Mouse (Mus musculus): ENCODE measurements around the gene Rap1b.

Gene Rap1b

GRCm38 (mm10) chr10:117858241-117858640 is 12.4 kb upstream of the Rap1b start:
- DNase-seq (ENCODE audit: low read depth, low spot score) = no peak

DNA sequence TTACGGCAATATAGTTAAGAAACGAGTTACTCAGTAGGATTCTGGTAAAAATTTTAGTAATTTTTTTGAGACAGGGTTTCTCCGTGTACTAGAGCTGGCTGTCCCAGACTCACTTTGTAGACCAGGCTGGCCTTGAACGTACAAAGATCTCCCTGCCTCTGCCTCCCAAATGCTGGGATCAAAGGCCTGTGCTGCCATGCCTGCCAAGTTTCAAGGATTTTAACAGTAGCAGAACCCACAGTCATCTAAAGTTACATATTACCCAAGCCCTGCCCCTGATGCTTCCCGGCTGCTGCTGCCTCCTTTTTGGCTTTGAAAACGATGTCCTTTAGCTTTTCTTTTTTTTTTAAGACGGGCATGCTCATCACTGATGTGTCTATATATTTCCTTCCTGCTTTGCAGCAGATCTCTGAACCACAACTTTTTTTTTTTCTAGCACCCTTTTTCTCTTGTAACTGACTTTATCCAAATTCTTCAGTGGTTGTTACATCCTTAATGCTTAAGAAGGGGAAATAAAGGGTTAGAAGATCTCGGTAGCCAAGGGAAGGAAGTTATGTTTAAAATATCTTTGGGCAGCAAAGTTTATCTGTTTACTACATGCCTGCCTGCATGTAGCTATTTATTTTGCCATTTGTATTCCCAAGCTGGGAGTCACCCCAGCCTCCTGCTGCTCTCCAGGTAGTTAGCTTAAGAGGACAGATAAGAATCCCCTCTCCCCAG is 10.3 kb upstream of the Rap1b start:
- DNase-seq (ENCODE audit: low read depth, low spot score) = no peak

- DNase-seq (ENCODE audit: low read depth, low spot score) = peak; percentile 70
Observed at GRCm38 (mm10) chr10:117852648-117853192, 6.9 kb upstream of the Rap1b start.

DNA sequence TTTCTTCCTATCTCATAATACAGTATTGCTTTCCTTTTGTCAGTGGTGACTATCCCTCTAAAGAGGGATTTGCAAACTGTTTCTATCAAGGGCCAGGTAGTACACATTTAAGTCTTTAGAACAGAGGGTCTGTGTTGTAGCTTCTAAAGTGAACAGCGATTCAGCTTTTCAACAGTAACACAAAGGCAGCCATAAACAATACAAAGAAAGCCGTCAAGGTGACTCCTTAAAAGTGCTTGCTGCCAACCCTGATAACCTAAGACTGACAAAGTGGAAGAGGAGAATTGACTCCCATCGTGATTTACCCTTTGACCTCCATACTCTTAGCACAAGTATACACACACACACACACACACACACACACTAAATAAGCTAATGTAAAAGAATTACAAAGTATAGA is 3.1 kb upstream of the Rap1b start:
- peak; percentile 78 for DNase-seq (ENCODE audit: low read depth, low spot score)

DNA sequence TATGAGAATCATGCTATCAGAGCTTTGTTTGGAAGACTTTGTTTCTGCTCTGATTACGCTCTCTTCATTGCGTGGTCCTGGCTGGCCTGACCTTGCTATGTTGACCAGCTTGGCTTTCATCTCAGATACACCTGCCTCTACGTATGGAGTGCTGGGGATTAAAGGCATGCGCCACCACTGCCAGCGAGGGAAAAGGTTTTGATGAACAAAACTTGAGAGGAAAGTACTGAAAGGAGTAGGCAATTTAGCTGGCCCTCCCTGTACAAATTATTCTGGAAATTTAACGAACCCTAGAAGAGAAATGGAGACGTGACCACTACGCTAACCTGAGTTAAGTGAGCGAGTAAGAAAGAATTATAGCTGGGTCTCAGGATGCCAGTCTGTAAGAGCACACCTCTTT is 961 bp upstream of the Rap1b start:
- no peak for DNase-seq (ENCODE audit: low read depth, low spot score)

DNA sequence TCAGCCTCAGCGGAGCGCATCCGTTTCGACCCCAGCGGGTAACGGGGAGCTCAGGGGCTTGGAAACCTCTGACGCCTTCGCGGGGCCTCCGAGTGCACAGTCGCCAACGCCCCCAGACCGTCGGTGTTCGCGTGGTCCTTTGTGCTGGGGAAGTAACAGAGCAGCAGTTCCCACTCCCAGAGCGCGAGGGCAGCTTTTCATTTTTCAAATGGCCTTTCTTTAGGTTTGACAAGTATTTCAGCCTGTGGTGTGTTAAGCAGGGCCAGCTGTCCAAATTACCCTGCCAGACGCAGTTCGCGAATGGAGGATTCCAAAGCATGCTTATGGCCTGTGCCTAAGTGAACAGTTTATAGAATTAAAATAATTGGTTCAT is 411 bp upstream of the Rap1b start:
- DNase-seq (ENCODE audit: low read depth, low spot score) = no peak

DNA sequence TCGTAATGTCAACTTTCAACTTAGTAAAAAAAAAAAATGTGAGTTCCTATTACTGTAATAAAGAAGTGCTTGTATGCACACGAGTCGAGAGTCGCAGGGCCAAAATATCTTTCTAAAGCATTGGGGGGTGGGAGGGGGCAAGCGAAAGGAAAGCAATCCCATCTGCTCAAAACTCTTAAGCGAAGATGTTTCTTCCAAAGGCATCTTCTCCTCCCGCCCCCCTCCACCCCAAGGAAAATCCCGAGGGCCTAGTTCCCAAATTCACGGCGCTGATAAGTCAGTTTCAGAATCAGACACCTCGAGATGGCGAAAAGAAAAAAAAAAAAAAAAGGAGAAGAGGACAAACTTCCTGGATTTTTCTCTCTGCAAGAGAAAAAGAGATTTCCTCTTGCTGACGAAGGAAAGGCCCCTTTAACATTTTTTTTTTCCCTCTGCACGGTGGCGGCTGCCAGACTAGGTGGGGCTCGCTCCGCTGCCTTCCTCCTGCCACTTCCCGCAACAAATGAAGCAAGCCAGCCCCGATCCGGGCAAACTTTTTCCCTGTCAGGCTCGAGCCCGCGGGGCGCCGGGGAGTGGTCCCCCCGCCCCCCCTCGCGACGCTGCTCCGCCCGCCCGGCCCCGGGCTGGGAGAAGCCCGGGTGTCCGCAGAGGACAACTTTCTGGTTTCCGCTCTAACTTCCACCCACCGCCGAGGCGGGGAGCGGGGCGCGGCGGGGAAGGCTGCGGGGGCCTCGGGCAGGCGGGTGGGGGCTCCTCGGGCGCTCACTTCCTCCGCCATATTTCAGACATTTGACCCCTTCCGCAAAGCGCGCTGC is 846 bp downstream of the Rap1b start:
- peak; percentile 76 for DNase-seq (ENCODE audit: low read depth, low spot score)

DNA sequence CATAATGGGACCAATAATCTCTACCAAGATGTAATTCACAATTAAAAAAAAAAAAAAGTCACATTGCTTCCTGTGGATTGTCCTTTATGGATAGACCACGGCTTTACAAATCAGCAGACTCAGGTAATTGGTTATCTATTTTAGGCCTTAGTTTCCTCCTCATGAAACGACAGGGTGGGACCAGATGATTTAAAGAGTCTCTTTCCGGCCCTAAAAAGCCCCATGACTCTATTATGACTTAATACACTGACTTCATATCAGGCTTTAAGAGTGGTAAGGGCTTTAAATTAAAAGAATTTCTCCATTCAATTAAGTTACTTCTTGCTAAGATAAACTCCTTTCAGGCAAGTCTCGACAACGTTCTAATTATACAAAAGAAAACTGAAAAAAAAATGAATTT is 1.6 kb downstream of the Rap1b start:
- no peak for DNase-seq (ENCODE audit: low read depth, low spot score)

DNA sequence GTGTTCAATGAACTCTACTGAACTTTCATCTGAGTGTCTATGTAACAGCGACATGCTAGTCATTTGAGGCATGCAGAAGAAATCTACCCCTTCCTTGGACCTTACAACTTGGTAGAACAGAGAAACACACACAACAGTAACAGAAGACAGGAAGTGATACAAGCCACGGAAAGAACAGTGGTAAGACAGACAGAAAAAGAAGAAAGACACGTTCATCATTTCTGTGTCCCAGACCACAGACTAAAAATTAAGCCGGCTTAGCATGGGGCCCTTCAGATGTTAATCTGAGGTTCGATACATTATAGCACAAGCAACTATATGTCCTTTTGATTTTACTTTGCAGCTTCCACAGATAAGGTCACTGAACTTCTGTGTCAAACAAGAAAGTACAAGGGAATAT is 2.1 kb downstream of the Rap1b start:
- DNase-seq (ENCODE audit: low read depth, low spot score) = no peak

GRCm38 (mm10) chr10:117841765-117842164 is 4.1 kb downstream of the Rap1b start:
- DNase-seq (ENCODE audit: low read depth, low spot score) = no peak

GRCm38 (mm10) chr10:117840431-117840995 is 5.3 kb downstream of the Rap1b start:
- DNase-seq (ENCODE audit: low read depth, low spot score) = no peak

- DNase-seq (ENCODE audit: low read depth, low spot score) = no peak
Observed at GRCm38 (mm10) chr10:117839737-117840136, 6.1 kb downstream of the Rap1b start.

DNA sequence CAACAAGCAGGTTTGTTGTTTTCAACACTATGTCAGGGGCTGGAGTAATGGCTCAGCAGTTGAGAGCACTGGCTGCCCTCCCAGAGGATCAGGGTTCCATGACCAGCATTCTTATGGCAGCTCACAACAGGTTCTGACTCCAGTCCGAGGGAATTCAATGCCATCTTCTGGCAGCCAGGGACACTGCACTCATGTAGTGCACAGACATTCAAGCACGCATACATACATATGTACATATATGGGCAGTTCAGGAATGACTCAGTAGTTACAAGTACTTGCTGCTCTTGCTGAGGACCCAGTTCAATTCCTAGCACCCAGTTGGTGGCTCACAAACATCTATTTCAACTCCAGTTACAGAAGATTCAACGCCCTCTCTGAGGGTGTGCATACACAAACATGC is 6.9 kb downstream of the Rap1b start:
- peak; percentile 88 for DNase-seq (ENCODE audit: low read depth, low spot score)

- peak; percentile 19 for DNase-seq (ENCODE audit: low read depth, low spot score)
Observed at GRCm38 (mm10) chr10:117836354-117836753, 9.5 kb downstream of the Rap1b start.

DNA sequence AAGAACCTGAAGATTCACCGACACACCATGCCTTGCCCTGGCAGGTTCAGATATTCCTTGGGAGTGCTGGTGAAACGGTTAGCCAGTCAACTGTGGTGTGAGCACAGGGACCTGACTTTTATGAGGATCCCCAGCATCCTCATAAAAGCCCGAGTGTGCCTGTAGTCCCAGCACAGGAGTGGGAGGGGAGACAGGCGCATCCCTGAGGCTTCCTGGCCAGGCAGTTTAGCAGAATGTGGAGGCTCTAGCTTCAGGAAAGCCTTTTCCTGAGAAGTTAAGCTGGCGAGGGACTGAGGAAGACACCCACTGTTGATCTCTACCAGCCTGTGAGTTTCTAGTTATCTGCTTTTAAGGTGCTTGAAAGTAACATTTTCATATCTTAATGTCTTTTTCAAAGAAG is 10.4 kb downstream of the Rap1b start:
- DNase-seq (ENCODE audit: low read depth, low spot score) = no peak

DNA sequence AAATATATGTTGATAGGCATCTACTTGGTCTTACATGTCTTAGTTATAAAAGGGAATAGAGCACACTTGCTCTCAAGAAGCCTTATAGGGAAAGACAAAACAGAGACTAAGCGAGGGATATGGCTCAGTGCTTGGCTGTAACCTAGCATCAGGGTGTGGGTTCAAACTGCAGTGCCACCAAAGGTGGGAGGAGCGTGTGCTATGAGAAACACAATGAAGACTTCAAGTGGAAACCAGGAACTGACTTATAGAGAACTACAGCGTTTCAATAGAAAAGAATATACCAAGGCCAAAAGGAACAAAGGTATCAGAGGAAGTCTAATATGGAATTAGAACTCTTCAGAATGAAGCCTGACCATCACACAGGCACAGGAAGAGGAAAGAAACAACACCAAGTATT is 15.0 kb downstream of the Rap1b start:
- no peak for DNase-seq (ENCODE audit: low read depth, low spot score)

DNA sequence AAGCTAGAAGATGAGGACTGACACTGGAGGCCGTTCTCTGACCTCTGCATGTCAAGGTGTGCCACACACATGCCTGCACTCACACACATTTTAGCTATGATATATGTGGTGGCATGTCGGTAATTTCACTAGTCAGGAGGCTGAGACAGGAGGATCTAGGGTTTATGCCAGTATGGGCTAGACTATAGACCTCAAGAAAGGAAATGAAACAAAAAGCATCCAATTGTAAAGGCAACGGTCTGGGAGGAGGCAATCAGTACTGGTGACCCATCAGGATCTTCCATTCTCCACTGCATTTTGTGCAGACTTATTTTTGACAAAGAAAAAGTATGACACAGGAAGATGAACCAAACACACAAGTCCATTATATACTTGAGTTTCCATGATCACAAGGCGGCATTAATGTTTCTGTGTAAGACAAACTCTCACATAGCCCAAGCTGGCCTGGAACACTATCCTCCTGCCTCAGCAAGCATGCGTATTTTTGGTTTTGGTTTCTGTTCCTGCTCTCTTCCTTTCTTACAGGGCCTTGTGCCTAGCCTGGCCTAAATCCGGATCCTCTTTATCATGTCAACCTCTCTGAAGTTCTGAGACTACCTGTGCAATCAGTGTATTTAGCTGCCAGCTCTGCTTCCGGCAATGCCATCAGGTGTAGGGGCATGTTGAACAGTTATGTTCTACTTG is 16.2 kb downstream of the Rap1b start:
- no peak for DNase-seq (ENCODE audit: low read depth, low spot score)

- DNase-seq (ENCODE audit: low read depth, low spot score) = no peak
Observed at GRCm38 (mm10) chr10:117829022-117829421, 16.8 kb downstream of the Rap1b start.

GRCm38 (mm10) chr10:117828536-117828935 is 17.3 kb downstream of the Rap1b start:
- no peak for DNase-seq (ENCODE audit: low read depth, low spot score)

DNA sequence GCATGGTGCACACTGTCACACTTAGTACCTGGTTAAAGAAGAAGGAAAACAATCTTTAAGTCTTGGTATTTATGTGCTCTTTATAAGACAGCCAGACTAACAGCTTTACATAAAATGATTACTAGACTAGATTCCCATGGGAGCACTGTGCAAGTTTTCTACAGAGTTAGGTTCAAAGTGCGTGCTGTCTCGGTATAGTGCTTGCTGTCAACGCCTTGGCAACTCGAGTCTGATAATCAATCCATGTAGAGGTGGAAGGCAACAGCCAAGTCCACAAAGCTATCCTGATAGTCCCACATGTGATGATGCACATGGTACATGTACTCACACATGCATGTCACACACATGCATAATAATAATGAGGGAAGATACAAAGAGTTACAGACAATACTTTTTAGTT is 21.2 kb downstream of the Rap1b start:
- DNase-seq (ENCODE audit: low read depth, low spot score) = no peak

DNA sequence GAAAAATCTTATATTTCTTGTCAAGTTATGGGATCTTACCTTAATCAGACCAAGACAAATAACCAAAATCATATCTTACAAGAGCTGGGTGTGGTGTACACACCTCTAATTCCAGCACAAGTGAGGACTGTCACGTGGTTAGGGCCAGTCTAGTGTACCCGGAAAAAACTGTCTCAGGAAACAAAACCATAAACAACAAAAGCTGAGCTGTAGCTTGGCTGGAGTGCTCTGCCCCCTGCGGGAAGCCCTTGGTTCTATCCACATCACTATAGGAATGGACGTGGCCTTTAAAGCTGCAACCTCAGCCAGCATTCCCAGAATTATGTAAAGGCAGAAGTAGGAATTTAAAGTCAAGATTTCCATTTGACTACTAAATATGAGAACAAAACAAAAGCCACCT is 21.7 kb downstream of the Rap1b start:
- DNase-seq (ENCODE audit: low read depth, low spot score) = peak; percentile 61

DNA sequence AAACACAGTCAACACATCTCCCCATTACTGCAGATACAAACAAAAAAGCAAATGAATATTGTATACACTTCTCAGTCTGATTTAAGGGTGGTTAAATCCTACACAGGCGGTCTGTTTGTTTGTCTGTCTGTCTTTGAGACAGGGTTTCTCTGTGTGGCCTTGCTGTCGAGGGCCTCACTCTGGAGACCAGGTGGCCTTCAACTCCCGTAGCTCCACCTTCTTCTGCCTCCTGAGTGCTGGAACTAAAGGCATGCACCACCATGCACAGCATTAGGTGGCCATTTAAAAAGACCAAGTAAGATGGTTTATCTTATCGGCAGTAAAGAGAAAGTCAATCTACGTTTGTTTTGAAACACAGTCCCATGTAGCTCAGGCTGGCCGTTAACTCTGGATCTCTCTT is 22.5 kb downstream of the Rap1b start:
- DNase-seq (ENCODE audit: low read depth, low spot score) = no peak
